Mouse (Mus musculus) bone marrow macrophage, adult 2 months (primary cell): ENCODE data around the gene Olfm1.

Source experiments
- CTCF ChIP-seq: IDR thresholded peaks from 2 replicates; pipeline ENCODE4 v1.5.1; 2012; ENCODE audit warnings: low read depth, mild to moderate bottlenecking, low read length, moderate library complexity
- POLR2A ChIP-seq: IDR thresholded peaks from 2 replicates; pipeline ENCODE4 v1.6.1; 2012; ENCODE audit warnings: mild to moderate bottlenecking, low read depth, low read length, borderline replicate concordance

- TF ChIP-seq CTCF = no peak
- TF ChIP-seq POLR2A = no peak
Observed at GRCm38 (mm10) chr2:28256029-28256428, 63.2 kb downstream of the Olfm1 start.
